Mouse (Mus musculus): ENCODE data around the gene Piezo1.

GRCm38 (mm10) chr8:122575735-122576647 is 24.9 kb upstream of the Piezo1 start:
- no peak for TF ChIP-seq CTCF (IDR thresholded peaks at IDR 0.05; ENCODE audit: low read depth)
- no peak for TF ChIP-seq EP300 (optimal IDR thresholded peaks at IDR 0.05)
